Mouse (Mus musculus): ENCODE measurements around the gene Slc9a9. TPM values are rescaled to one million over a fixed set of nuclear protein-coding genes. Genes with fewer than 3 reads are reported as not detected.
A peak's percentile ranks its signal among the peaks of the same experiment; 100 is the strongest.

The Slc9a9 gene
- polyA plus RNA-seq, 1 experiment from 2014 or later, result 6.1 TPM

GRCm38 (mm10) chr9:95073691-95074090, 404.0 kb downstream of the Slc9a9 start:
- ATAC-seq, result no peak
- H3K27ac ChIP-seq, result no peak overlapping the region
- 0 out of 2 replicates have a peak, but pooled peaks cover 3% of the 10 kb centered on the region for H3K9me3 ChIP-seq
- no peak overlapping the region for H3K9ac ChIP-seq (replicated peaks)
- H3K4me2 ChIP-seq (replicated peaks), result no peak overlapping the region
- peaks cover 16% of the 10 kb centered on the region for H3K4me1 ChIP-seq (replicated peaks)
- H3K4me3 ChIP-seq (replicated peaks), result no peak overlapping the region
- H3K36me3 ChIP-seq, result no peaks in the 10 kb centered on the region
- H3K27me3 ChIP-seq, result peaks cover 10% of the 10 kb centered on the region
- 8% methylated on average over 8 of the region's 8 CpGs for WGBS

- peaks cover 23% of the 10 kb centered on the region for H3K27me3 ChIP-seq
- H3K27ac ChIP-seq, result no peak overlapping the region
- H3K4me2 ChIP-seq (replicated peaks), result no peak overlapping the region
- H3K4me3 ChIP-seq (replicated peaks), result no peak overlapping the region
- no peak for ATAC-seq
- no peaks in the 10 kb centered on the region for H3K9me3 ChIP-seq
- no peak overlapping the region for H3K9ac ChIP-seq (replicated peaks)
- no peaks in the 10 kb centered on the region for H3K36me3 ChIP-seq
- peaks cover 16% of the 10 kb centered on the region for H3K4me1 ChIP-seq (replicated peaks)
- WGBS, result 64% methylated on average over 12 of the region's 12 CpGs
These were observed 406.1 kb downstream of the Slc9a9 start for GRCm38 (mm10) chr9:95075856-95076255.

GRCm38 (mm10) chr9:95077938-95078337, 408.2 kb downstream of the Slc9a9 start:
- Histone ChIP-seq H3K4me3 (replicated peaks) (no peak overlapping the region), H3K4me2 (replicated peaks) (no peak overlapping the region), H3K27ac (no peak overlapping the region), H3K4me1 (replicated peaks) (peaks cover 16% of the 10 kb centered on the region), H3K27me3 (peaks cover 30% of the 10 kb centered on the region), H3K9ac (replicated peaks) (no peak overlapping the region), H3K36me3 (no peaks in the 10 kb centered on the region), H3K9me3 (no peaks in the 10 kb centered on the region)
- WGBS, result 85% methylated on average over 5 of the region's 5 CpGs
- no peak for ATAC-seq

GRCm38 (mm10) chr9:95078626-95079025, 408.9 kb downstream of the Slc9a9 start:
- no peaks in the 10 kb centered on the region for H3K36me3 ChIP-seq
- H3K4me2 ChIP-seq (replicated peaks), result no peak overlapping the region
- WGBS, result 72% methylated on average over 3 of the region's 3 CpGs
- H3K4me1 ChIP-seq (replicated peaks), result peaks cover 11% of the 10 kb centered on the region
- H3K27me3 ChIP-seq, result peaks cover 35% of the 10 kb centered on the region
- no peak overlapping the region for H3K9ac ChIP-seq (replicated peaks)
- no peak for ATAC-seq
- no peaks in the 10 kb centered on the region for H3K9me3 ChIP-seq
- H3K27ac ChIP-seq, result no peak overlapping the region
- H3K4me3 ChIP-seq (replicated peaks), result no peak overlapping the region

- Histone ChIP-seq H3K36me3 (no peaks in the 10 kb centered on the region), H3K4me3 (replicated peaks) (no peak overlapping the region), H3K4me1 (replicated peaks) (peaks cover 6% of the 10 kb centered on the region; the same call in 1 of the 2 replicates), H3K27me3 (peaks cover 45% of the 10 kb centered on the region), H3K9ac (replicated peaks) (no peak overlapping the region), H3K27ac (no peak overlapping the region), H3K4me2 (replicated peaks) (no peak overlapping the region), H3K9me3 (no peaks in the 10 kb centered on the region)
- ATAC-seq, result no peak
These were observed 410.2 kb downstream of the Slc9a9 start for GRCm38 (mm10) chr9:95079951-95080350.

- Histone ChIP-seq H3K4me3 (replicated peaks) (no peak overlapping the region), H3K4me1 (replicated peaks) (peaks cover 15% of the 10 kb centered on the region), H3K27ac (no peak overlapping the region), H3K9ac (replicated peaks) (no peak overlapping the region), H3K4me2 (replicated peaks) (no peak overlapping the region), H3K9me3 (no peaks in the 10 kb centered on the region), H3K27me3 (peaks cover 31% of the 10 kb centered on the region), H3K36me3 (no peaks in the 10 kb centered on the region)
- WGBS, result 18% methylated on average over 8 of the region's 8 CpGs
- ATAC-seq, result peak; percentile 71
These were observed 416.6 kb downstream of the Slc9a9 start for GRCm38 (mm10) chr9:95086109-95086821.

- Histone ChIP-seq H3K27me3 (peaks cover 24% of the 10 kb centered on the region), H3K4me1 (replicated peaks) (peaks cover 15% of the 10 kb centered on the region), H3K9me3 (no peaks in the 10 kb centered on the region), H3K27ac (no peak overlapping the region), H3K9ac (replicated peaks) (no peak overlapping the region), H3K4me3 (replicated peaks) (no peak overlapping the region), H3K36me3 (no peaks in the 10 kb centered on the region), H3K4me2 (replicated peaks) (no peak overlapping the region)
- no peak for ATAC-seq
- WGBS, result 95% methylated on average over 4 of the region's 4 CpGs
These were observed 418.5 kb downstream of the Slc9a9 start for GRCm38 (mm10) chr9:95088221-95088620.

GRCm38 (mm10) chr9:95089050-95089449, 419.3 kb downstream of the Slc9a9 start:
- H3K4me2 ChIP-seq (replicated peaks), result no peak overlapping the region
- H3K27me3 ChIP-seq, result peaks cover 18% of the 10 kb centered on the region
- H3K4me3 ChIP-seq (replicated peaks), result no peak overlapping the region
- no peak overlapping the region for H3K9ac ChIP-seq (replicated peaks)
- 17% methylated on average over 6 of the region's 6 CpGs for WGBS
- no peaks in the 10 kb centered on the region for H3K9me3 ChIP-seq
- no peak for ATAC-seq
- H3K27ac ChIP-seq, result no peak overlapping the region
- peaks cover 15% of the 10 kb centered on the region for H3K4me1 ChIP-seq (replicated peaks)
- H3K36me3 ChIP-seq, result no peaks in the 10 kb centered on the region

- H3K27ac ChIP-seq, result no peak overlapping the region
- no peaks in the 10 kb centered on the region for H3K9me3 ChIP-seq
- H3K4me1 ChIP-seq (replicated peaks), result no peaks in the 10 kb centered on the region
- no peaks in the 10 kb centered on the region for H3K36me3 ChIP-seq
- no peak overlapping the region for H3K4me2 ChIP-seq (replicated peaks)
- H3K9ac ChIP-seq (replicated peaks), result no peak overlapping the region
- 97% methylated on average over 3 of the region's 3 CpGs for WGBS
- no peak for ATAC-seq
- 0 out of 2 replicates have a peak, but pooled peaks cover 3% of the 10 kb centered on the region for H3K27me3 ChIP-seq
- H3K4me3 ChIP-seq (replicated peaks), result no peak overlapping the region
These were observed 426.8 kb downstream of the Slc9a9 start for GRCm38 (mm10) chr9:95096486-95096885.

- no peak overlapping the region for H3K4me2 ChIP-seq (replicated peaks)
- no peak overlapping the region for H3K27ac ChIP-seq
- H3K9ac ChIP-seq (replicated peaks), result no peak overlapping the region
- no peak overlapping the region for H3K4me3 ChIP-seq (replicated peaks)
- H3K36me3 ChIP-seq, result no peaks in the 10 kb centered on the region
- H3K9me3 ChIP-seq, result no peaks in the 10 kb centered on the region
- no peak for ATAC-seq
- H3K4me1 ChIP-seq (replicated peaks), result no peaks in the 10 kb centered on the region
- no peaks in the 10 kb centered on the region for H3K27me3 ChIP-seq
- 91% methylated on average over 6 of the region's 6 CpGs for WGBS
These were observed 436.1 kb downstream of the Slc9a9 start for GRCm38 (mm10) chr9:95105768-95106167.

GRCm38 (mm10) chr9:95109799-95110198, 440.1 kb downstream of the Slc9a9 start:
- H3K36me3 ChIP-seq, result no peaks in the 10 kb centered on the region
- ATAC-seq, result no peak
- H3K4me1 ChIP-seq (replicated peaks), result peaks cover 8% of the 10 kb centered on the region

GRCm38 (mm10) chr9:95110768-95111167, 441.1 kb downstream of the Slc9a9 start:
- no peaks in the 10 kb centered on the region for H3K36me3 ChIP-seq
- no peak overlapping the region for H3K4me2 ChIP-seq (replicated peaks)
- H3K4me3 ChIP-seq (replicated peaks), result no peak overlapping the region
- H3K4me1 ChIP-seq (replicated peaks), result peaks cover 8% of the 10 kb centered on the region
- no peaks in the 10 kb centered on the region for H3K9me3 ChIP-seq
- no peaks in the 10 kb centered on the region for H3K27me3 ChIP-seq
- no peak overlapping the region for H3K27ac ChIP-seq
- 39% methylated on average over 5 of the region's 5 CpGs for WGBS
- no peak for ATAC-seq
- H3K9ac ChIP-seq (replicated peaks), result no peak overlapping the region

More at GRCm38 (mm10) chr9:95109799-95110198, 440.1 kb downstream of the Slc9a9 start:
- Histone ChIP-seq H3K27me3 (no peaks in the 10 kb centered on the region), H3K27ac (no peak overlapping the region), H3K9ac (replicated peaks) (no peak overlapping the region), H3K4me2 (replicated peaks) (no peak overlapping the region), H3K9me3 (no peaks in the 10 kb centered on the region), H3K4me3 (replicated peaks) (no peak overlapping the region)

- ATAC-seq, result no peak
- Histone ChIP-seq H3K4me1 (replicated peaks) (peaks cover 8% of the 10 kb centered on the region), H3K4me3 (replicated peaks) (no peak overlapping the region), H3K27me3 (no peaks in the 10 kb centered on the region), H3K9me3 (no peaks in the 10 kb centered on the region), H3K9ac (replicated peaks) (no peak overlapping the region), H3K36me3 (no peaks in the 10 kb centered on the region), H3K4me2 (replicated peaks) (no peak overlapping the region), H3K27ac (no peak overlapping the region)
- WGBS, result 95% methylated on average over 1 of the region's 1 CpGs
These were observed 442.0 kb downstream of the Slc9a9 start for GRCm38 (mm10) chr9:95111732-95112131.
